Comparison of ENCODE assay signal across 16 mouse cellular contexts in genomic region chr5:102664988-102665726, GRCm38 (mm10).
DNase-seq lines count a peak whose midpoint lies in the region; ATAC-seq lines count a peak whose summit lies in the region.
"Had no signal": no experiment of that assay in that cellular context is flagged by ENCODE, and none has a peak within 500 bp of the region (broad histone marks: within the 10 kb centered on the region; RNA-seq: fewer than 3 reads in every experiment).

No protein-coding gene starts in this region.

- no peak overlapping the region for H3K27ac ChIP-seq in neural tube, embryonic 15.5 days (replicated peaks)
- H3K27ac ChIP-seq in embryonic facial prominence, embryonic 11.5 days (replicated peaks; ENCODE audit: low read depth, low read length): no peak overlapping the region
- H3K27ac ChIP-seq in limb, embryonic 10.5 days: peak overlapping the region; percentile 65
- H3K27ac ChIP-seq: hindbrain, embryonic 13.5 days; macrophage had no signal

- H3K36me3 ChIP-seq in neural tube, embryonic 15.5 days: no peaks in the 10 kb centered on the region
- H3K36me3 ChIP-seq in embryonic facial prominence, embryonic 11.5 days (replicated peaks; ENCODE audit: control insufficient read depth, insufficient read depth, low read depth, low read length): no peaks in the 10 kb centered on the region
- H3K36me3 ChIP-seq in limb, embryonic 10.5 days: no peaks in the 10 kb centered on the region
- H3K36me3 ChIP-seq: G1E; hindbrain, embryonic 13.5 days had no signal

- no peaks in the 10 kb centered on the region for H3K9me3 ChIP-seq in neural tube, embryonic 15.5 days (replicated peaks)
- H3K9me3 ChIP-seq in embryonic facial prominence, embryonic 11.5 days (replicated peaks; ENCODE audit: control insufficient read depth, low read length): no peaks in the 10 kb centered on the region
- H3K9me3 ChIP-seq in limb, embryonic 10.5 days (replicated peaks): no peaks in the 10 kb centered on the region
- H3K9me3 ChIP-seq: hindbrain, embryonic 13.5 days had no signal

- H3K4me1 ChIP-seq in neural tube, embryonic 15.5 days: no peaks in the 10 kb centered on the region
- H3K4me1 ChIP-seq in embryonic facial prominence, embryonic 11.5 days (ENCODE audit: control insufficient read depth, insufficient read depth, low read length): no peaks in the 10 kb centered on the region
- peaks cover 47% of the 10 kb centered on the region for H3K4me1 ChIP-seq in limb, embryonic 10.5 days

- no peak overlapping the region for H3K4me3 ChIP-seq in neural tube, embryonic 15.5 days (replicated peaks)
- H3K4me3 ChIP-seq in embryonic facial prominence, embryonic 11.5 days (ENCODE audit: low read depth, low read length): no peak overlapping the region
- no peak overlapping the region for H3K4me3 ChIP-seq in limb, embryonic 10.5 days
- H3K4me3 ChIP-seq: hindbrain, embryonic 13.5 days had no signal

- no peak overlapping the region for H3K9ac ChIP-seq in neural tube, embryonic 15.5 days (replicated peaks)
- no peak overlapping the region for H3K9ac ChIP-seq in embryonic facial prominence, embryonic 11.5 days (replicated peaks; ENCODE audit: low read length)
- H3K9ac ChIP-seq: hindbrain, embryonic 13.5 days had no signal

- peak; percentile 18 for DNase-seq in neural tube, embryonic 10.5 days (ENCODE audit: extremely low spot score, low spot score)
- DNase-seq in embryonic facial prominence, embryonic 11.5 days (ENCODE audit: low spot score): peak; percentile 79
- peak; percentile 49 for DNase-seq in limb, embryonic 10.5 days (ENCODE audit: low spot score)
- no peak for DNase-seq in left cerebral cortex, postnatal 14 days (ENCODE audit: low spot score in 2 of 2)
- no peak for DNase-seq in adipocyte (ENCODE audit: low spot score)
- DNase-seq in adrenal gland, adult 8-10 months: no peak
- DNase-seq: adrenal gland, postnatal 14 days; cerebellum, postnatal 10 days; kidney, postnatal 36 days; lung, adult 2 months; midbrain, embryonic 14.5 days had no signal

- 46% methylated on average over 13 of the region's 13 CpGs for WGBS in neural tube, embryonic 15.5 days
- 37% methylated on average over 13 of the region's 13 CpGs for WGBS in embryonic facial prominence, embryonic 11.5 days
- WGBS in limb, embryonic 10.5 days: 35% methylated on average over 13 of the region's 13 CpGs

- no peaks in the 10 kb centered on the region for H3K27me3 ChIP-seq in neural tube, embryonic 15.5 days (replicated peaks)
- no peaks in the 10 kb centered on the region for H3K27me3 ChIP-seq in embryonic facial prominence, embryonic 11.5 days (ENCODE audit: control insufficient read depth, insufficient read depth, low read length)
- H3K27me3 ChIP-seq in limb, embryonic 10.5 days (ENCODE audit: low read depth, poor library complexity, severe bottlenecking): no peaks in the 10 kb centered on the region
- H3K27me3 ChIP-seq: hindbrain, embryonic 13.5 days had no signal

- intact Hi-C loops in left cerebral cortex, postnatal 14 days (cut with DNase I): no loop called here

- no peak for ATAC-seq in neural tube, embryonic 15.5 days (ENCODE audit: low FRiP score)
- ATAC-seq in embryonic facial prominence, embryonic 11.5 days (replicated peaks; ENCODE audit: insufficient number of reproducible peaks, low FRiP score, low TSS enrichment, low read depth): peak; percentile 39; the same call in 1 of the 2 replicates
- ATAC-seq: intestine, postnatal 0 days had no signal

- no peak overlapping the region for H3K4me2 ChIP-seq in neural tube, embryonic 15.5 days
- H3K4me2 ChIP-seq in embryonic facial prominence, embryonic 11.5 days (ENCODE audit: low read depth, low read length): no peak overlapping the region
- H3K4me2 ChIP-seq: hindbrain, embryonic 13.5 days had no signal

Comparison
In these comparisons a context has a peak if more than half of its experiments do, and no peak if none do; other contexts are left out.
1. DNase-seq: peak in neural tube, embryonic 10.5 days (single experiment), embryonic facial prominence, embryonic 11.5 days (single experiment) and limb, embryonic 10.5 days (single experiment); none in left cerebral cortex, postnatal 14 days (0 of 2), adipocyte (single experiment) and adrenal gland, adult 8-10 months (single experiment).